Mouse (Mus musculus): ENCODE measurements around the gene Cdk8. TPM values are rescaled to one million over a fixed set of nuclear protein-coding genes. Genes with fewer than 3 reads are reported as not detected.

Cdk8 gene
- polyA plus RNA-seq, 1 experiment = 34.5 TPM

DNA sequence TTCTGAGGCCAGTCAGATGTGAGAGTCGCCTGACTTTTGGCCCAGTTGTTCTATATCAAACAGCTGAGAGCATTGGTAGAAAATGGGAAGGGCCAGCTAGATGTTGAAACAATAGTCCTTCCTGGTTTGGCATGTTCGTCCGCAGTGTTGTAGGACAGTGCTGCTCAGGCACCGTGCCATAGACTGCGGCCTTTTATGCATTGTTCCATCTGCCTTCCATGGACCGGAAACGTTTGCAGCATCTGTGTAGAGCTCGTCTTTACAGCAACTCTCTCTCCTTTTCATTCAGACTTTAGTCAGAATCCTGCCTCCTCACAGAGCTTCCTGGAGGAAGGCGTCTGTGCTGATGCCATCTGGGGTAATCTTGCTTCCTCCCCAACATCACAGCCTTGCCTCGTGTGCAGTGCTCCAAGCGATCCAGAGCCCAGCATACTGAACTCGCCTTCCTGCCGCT lies 57.0 kb downstream of the Cdk8 start:
- DNase-seq = no peak
- Histone ChIP-seq H3K4me3 (ENCODE audit: insufficient read depth, low read depth, low read length) (no peak overlapping the region), H3K27me3 (replicated peaks; ENCODE audit: control insufficient read depth, insufficient read depth, low read length) (no peaks in the 10 kb centered on the region), H3K4me1 (ENCODE audit: control insufficient read depth, insufficient read depth, low read length) (peaks cover 13% of the 10 kb centered on the region), H3K27ac (ENCODE audit: insufficient read depth, low read depth, low read length) (no peak overlapping the region), H3K36me3 (ENCODE audit: control insufficient read depth, insufficient read depth, low read length) (peaks cover 4% of the 10 kb centered on the region; the same call in 1 of the 2 replicates)
- 80% methylated on average over 13 of the region's 13 CpGs for WGBS
- TF ChIP-seq CTCF (conservative IDR thresholded peaks at IDR 0.05; ENCODE audit: insufficient read depth, insufficient read length, low read depth, low read length) = no peak
- no peak for TF ChIP-seq POLR2A (IDR thresholded peaks at IDR 0.05; ENCODE audit: low read depth, low read length)

DNA sequence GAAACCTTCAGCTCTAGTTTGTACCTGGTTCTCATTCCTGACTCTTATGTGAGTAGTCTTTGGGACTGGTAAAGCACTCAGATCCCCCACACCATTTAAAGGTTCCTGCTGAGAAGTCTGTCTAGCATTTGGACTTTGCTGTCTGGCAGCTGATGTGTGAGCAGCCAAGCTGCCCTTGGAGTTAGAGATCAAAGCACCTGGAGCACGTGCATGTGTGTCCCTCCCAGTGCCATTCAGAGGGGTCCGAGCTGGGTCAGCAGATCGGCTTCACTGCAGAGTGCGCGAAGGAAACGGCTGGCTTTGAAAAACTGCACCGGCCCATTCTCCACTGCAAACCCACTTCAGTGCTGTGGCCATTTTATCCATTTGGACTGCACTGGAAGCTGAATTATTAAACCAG lies 58.9 kb downstream of the Cdk8 start:
- DNase-seq = peak; percentile 81
- Histone ChIP-seq H3K27me3 (replicated peaks; ENCODE audit: control insufficient read depth, insufficient read depth, low read length) (no peaks in the 10 kb centered on the region), H3K4me1 (ENCODE audit: control insufficient read depth, insufficient read depth, low read length) (peaks cover 21% of the 10 kb centered on the region), H3K36me3 (ENCODE audit: control insufficient read depth, insufficient read depth, low read length) (peaks cover 4% of the 10 kb centered on the region; the same call in 1 of the 2 replicates), H3K4me3 (ENCODE audit: insufficient read depth, low read depth, low read length) (no peak overlapping the region), H3K27ac (ENCODE audit: insufficient read depth, low read depth, low read length) (peak overlapping the region; percentile 71; the same call in 1 of the 2 replicates)
- WGBS = 40% methylated on average over 7 of the region's 7 CpGs
- TF ChIP-seq POLR2A (IDR thresholded peaks at IDR 0.05; ENCODE audit: low read depth, low read length) = no peak
- TF ChIP-seq CTCF (conservative IDR thresholded peaks at IDR 0.05; ENCODE audit: insufficient read depth, insufficient read length, low read depth, low read length) = no peak

DNA sequence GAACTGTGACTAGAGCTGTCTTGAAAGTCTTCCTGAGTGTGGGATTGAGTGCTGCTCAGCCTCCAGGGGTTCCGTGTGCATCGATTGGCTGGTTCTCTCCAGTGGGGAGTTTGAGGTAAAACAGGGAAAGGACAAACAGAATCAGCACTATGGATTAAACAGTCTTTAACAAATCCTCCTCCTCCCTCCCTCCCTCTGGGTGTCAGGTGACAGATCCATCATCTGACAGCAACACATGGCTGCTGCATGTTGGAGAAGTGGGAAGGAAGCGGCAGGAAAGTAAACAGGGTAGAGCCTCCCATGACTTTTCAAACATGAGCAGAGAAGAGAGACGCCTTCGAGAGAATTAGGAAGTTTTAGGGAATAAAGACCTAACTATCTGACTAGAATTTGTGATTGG lies 59.4 kb downstream of the Cdk8 start:
- no peak for TF ChIP-seq CTCF (conservative IDR thresholded peaks at IDR 0.05; ENCODE audit: insufficient read depth, insufficient read length, low read depth, low read length)
- TF ChIP-seq POLR2A (IDR thresholded peaks at IDR 0.05; ENCODE audit: low read depth, low read length) = no peak
- WGBS = 65% methylated on average over 5 of the region's 5 CpGs
- Histone ChIP-seq H3K36me3 (ENCODE audit: control insufficient read depth, insufficient read depth, low read length) (peaks cover 4% of the 10 kb centered on the region; the same call in 1 of the 2 replicates), H3K27me3 (replicated peaks; ENCODE audit: control insufficient read depth, insufficient read depth, low read length) (no peaks in the 10 kb centered on the region), H3K27ac (ENCODE audit: insufficient read depth, low read depth, low read length) (peak overlapping the region; percentile 71; the same call in 1 of the 2 replicates), H3K4me3 (ENCODE audit: insufficient read depth, low read depth, low read length) (no peak overlapping the region), H3K4me1 (ENCODE audit: control insufficient read depth, insufficient read depth, low read length) (peaks cover 21% of the 10 kb centered on the region)
- no peak for DNase-seq

DNA sequence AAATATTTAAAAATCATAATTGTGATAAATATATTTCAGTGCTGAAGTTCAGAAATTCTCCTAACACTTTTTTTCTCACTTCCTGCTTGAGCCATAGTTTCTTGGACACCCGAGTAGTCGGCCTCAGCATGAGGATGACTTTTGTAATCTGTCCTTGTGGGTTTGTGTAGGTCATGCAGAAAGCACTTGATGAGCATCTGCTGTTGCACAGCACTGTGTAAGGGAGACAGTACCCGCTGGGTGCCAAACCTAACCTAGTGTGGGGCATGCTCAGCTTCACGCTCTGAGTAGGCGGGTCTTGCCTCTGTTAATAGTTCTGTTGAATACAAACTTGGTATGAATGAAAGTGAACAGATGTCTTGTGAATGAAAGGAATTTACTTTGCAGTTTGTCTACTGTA lies 60.5 kb downstream of the Cdk8 start:
- H3K4me3 ChIP-seq (ENCODE audit: insufficient read depth, low read depth, low read length) = no peak overlapping the region
- DNase-seq = no peak
- TF ChIP-seq POLR2A (IDR thresholded peaks at IDR 0.05; ENCODE audit: low read depth, low read length) = no peak
- peaks cover 2% of the 10 kb centered on the region; the same call in 1 of the 2 replicates for H3K36me3 ChIP-seq (ENCODE audit: control insufficient read depth, insufficient read depth, low read length)
- H3K27me3 ChIP-seq (replicated peaks; ENCODE audit: control insufficient read depth, insufficient read depth, low read length) = no peaks in the 10 kb centered on the region
- peaks cover 21% of the 10 kb centered on the region for H3K4me1 ChIP-seq (ENCODE audit: control insufficient read depth, insufficient read depth, low read length)
- WGBS = 51% methylated on average over 5 of the region's 5 CpGs
- H3K27ac ChIP-seq (ENCODE audit: insufficient read depth, low read depth, low read length) = no peak overlapping the region

DNA sequence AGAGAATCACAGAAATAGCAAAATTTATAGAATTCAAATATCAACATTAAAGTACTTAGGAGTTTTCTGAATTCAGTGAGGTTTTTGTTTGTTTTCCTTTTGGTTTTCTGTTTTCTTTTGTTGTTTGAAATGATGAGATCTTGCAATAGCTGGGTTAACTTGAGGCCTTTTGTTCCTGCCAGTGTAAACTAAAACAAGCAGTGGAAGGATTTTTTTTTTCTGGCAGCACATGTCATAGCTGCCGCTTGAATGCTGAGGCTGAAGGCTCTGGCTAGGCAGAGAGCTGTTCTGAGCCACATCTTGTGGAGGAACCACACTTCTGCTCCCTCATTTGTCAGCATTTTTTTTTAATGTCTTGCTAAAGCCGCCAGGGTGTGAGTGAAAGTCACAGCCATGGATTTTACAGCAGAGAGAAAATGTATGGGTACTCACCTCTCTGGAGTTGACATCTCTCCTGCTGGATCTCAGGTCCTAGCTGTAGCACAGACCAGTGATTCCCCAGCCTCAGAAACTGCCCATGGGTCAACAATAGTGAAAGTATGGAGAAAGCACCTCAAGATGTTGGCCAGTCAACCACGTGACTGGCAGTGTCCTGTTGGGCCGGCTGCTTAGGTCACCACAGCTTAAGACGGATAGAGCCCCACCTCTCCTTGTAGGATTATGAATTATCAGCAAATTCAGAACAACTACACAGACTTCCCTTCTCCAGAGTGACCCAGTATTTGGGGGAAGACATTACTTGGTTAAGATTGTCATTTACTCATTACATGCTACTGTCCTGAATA lies 62.1 kb downstream of the Cdk8 start:
- DNase-seq = no peak
- H3K36me3 ChIP-seq (ENCODE audit: control insufficient read depth, insufficient read depth, low read length) = peaks cover 2% of the 10 kb centered on the region; the same call in 1 of the 2 replicates
- peaks cover 21% of the 10 kb centered on the region for H3K4me1 ChIP-seq (ENCODE audit: control insufficient read depth, insufficient read depth, low read length)
- no peaks in the 10 kb centered on the region for H3K27me3 ChIP-seq (replicated peaks; ENCODE audit: control insufficient read depth, insufficient read depth, low read length)
- 59% methylated on average over 5 of the region's 5 CpGs for WGBS
- peak overlapping the region; percentile 54; the same call in 1 of the 2 replicates for H3K27ac ChIP-seq (ENCODE audit: insufficient read depth, low read depth, low read length)
- TF ChIP-seq POLR2A (IDR thresholded peaks at IDR 0.05; ENCODE audit: low read depth, low read length) (no peak), CTCF (conservative IDR thresholded peaks at IDR 0.05; ENCODE audit: insufficient read depth, insufficient read length, low read depth, low read length) (no peak)
- H3K4me3 ChIP-seq (ENCODE audit: insufficient read depth, low read depth, low read length) = no peak overlapping the region

DNA sequence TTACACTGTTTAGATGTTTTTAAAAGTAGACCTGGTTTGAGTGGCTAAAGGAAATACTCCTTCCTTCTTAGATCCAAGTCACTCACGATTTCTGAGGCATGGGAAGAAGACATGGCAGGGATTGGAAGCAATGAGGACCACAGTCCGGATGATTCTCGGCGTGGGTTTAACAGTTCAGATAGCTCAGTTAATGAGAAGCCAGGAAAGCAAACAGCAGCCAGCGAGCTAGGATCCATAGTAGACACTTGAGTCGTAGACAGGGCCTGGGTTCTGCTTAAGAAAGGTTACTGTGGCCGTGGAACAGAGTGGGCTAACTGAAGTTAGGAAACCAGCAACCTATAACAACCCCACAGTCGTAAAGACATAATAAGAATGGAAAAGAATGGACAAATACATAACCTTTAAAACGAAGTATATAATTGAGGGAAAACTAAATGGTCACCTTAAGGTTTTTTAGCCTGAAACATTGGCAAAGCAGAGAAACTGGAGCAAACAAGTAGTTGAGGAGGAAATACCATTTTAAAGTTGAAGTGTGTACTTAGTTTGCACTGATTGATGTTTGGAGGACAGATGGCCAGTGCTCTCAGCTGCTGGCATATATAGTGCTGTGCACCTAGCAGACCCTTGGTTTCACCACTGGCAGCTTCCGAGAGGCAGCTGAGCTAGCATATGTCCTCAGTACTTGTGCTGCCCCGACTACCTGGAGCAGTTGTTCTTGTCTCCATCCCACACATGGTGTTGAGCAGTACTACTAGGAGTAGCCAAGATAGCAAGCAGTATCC lies 63.1 kb downstream of the Cdk8 start:
- DNase-seq = peak; percentile 81
- 60% methylated on average over 11 of the region's 11 CpGs for WGBS
- no peak overlapping the region for H3K4me3 ChIP-seq (ENCODE audit: insufficient read depth, low read depth, low read length)
- H3K27ac ChIP-seq (ENCODE audit: insufficient read depth, low read depth, low read length) = peak overlapping the region; percentile 54; the same call in 1 of the 2 replicates
- TF ChIP-seq CTCF (conservative IDR thresholded peaks at IDR 0.05; ENCODE audit: insufficient read depth, insufficient read length, low read depth, low read length) (no peak), POLR2A (IDR thresholded peaks at IDR 0.05; ENCODE audit: low read depth, low read length) (no peak)
- H3K27me3 ChIP-seq (replicated peaks; ENCODE audit: control insufficient read depth, insufficient read depth, low read length) = no peaks in the 10 kb centered on the region
- no peaks in the 10 kb centered on the region for H3K36me3 ChIP-seq (ENCODE audit: control insufficient read depth, insufficient read depth, low read length)
- H3K4me1 ChIP-seq (ENCODE audit: control insufficient read depth, insufficient read depth, low read length) = peaks cover 22% of the 10 kb centered on the region

DNA sequence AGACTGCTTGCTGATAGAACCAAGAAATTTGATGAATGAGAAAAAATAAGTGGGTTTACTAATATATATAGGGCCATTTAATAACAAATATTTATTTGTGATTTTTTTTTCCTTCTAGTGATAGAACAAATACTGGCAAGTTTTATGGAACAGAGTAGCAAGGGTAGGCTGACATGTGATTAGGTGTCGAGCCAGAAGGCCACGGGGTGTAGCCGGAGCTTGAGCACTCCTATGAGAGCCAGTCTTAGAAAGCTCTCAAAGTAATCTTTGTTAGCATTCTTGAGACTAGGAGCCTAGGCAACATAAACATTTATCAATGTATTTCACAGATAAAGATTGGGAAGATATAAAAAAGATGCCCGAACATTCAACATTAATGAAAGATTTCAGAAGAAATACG lies 63.8 kb downstream of the Cdk8 start:
- Histone ChIP-seq H3K36me3 (ENCODE audit: control insufficient read depth, insufficient read depth, low read length) (no peaks in the 10 kb centered on the region), H3K4me1 (ENCODE audit: control insufficient read depth, insufficient read depth, low read length) (peaks cover 22% of the 10 kb centered on the region), H3K27ac (ENCODE audit: insufficient read depth, low read depth, low read length) (no peak overlapping the region), H3K4me3 (ENCODE audit: insufficient read depth, low read depth, low read length) (no peak overlapping the region), H3K27me3 (replicated peaks; ENCODE audit: control insufficient read depth, insufficient read depth, low read length) (no peaks in the 10 kb centered on the region)
- TF ChIP-seq POLR2A (IDR thresholded peaks at IDR 0.05; ENCODE audit: low read depth, low read length) (no peak), CTCF (conservative IDR thresholded peaks at IDR 0.05; ENCODE audit: insufficient read depth, insufficient read length, low read depth, low read length) (no peak)
- DNase-seq = no peak
- 81% methylated on average over 5 of the region's 5 CpGs for WGBS

Measured in kidney, adult 2 months (tissue).